Mouse (Mus musculus) liver, adult 2 months (tissue): ENCODE measurements at regions not wholly inside any gene's neighbourhood (a gene's known extent, or its start where the extent isn't known, plus 50 kb on each side); places are given as distances from the start of the nearest gene placed in this dataset.

Experiments used
- CTCF ChIP-seq: fragments of 200-500 bp; IDR thresholded peaks from 2 replicates; pipeline ENCODE4 v1.5.1; 2011; ENCODE audit warnings: low read depth, low read length, control low read depth
- POLR2A ChIP-seq: fragments of 200-500 bp; IDR thresholded peaks from 2 replicates; pipeline ENCODE4 v1.6.1; 2011; ENCODE audit warnings: low read length, control low read depth; ENCODE audit not compliant: insufficient read depth; ENCODE audit errors: extremely low read depth

GRCm38 (mm10) chr10:118984580-118984979, 114.6 kb upstream of the Dyrk2 start:
- TF ChIP-seq CTCF, result no peak
- TF ChIP-seq POLR2A, result no peak
